Mouse (Mus musculus): ENCODE measurements around the gene Bola2. TPM values are rescaled to one million over a fixed set of nuclear protein-coding genes. Genes with fewer than 3 reads are reported as not detected.
A peak's percentile ranks its signal among the peaks of the same experiment; 100 is the strongest.

Gene Bola2
- total and polyA plus RNA-seq, 3 experiments: 29.1 to 63.7 (median 49.7) TPM

- H3K27ac ChIP-seq: peak within 1 kb of the TSS; percentile 96
- peak within 1 kb of the TSS; percentile 98 for H3K9ac ChIP-seq (ENCODE audit: low read depth, low read length)
- no peaks in the 10 kb centered on the region for H3K27me3 ChIP-seq (ENCODE audit: control insufficient read depth, insufficient read depth, low read length)
- H3K4me3 ChIP-seq: peak within 1 kb of the TSS; percentile 96
- H3K36me3 ChIP-seq (ENCODE audit: control insufficient read depth, insufficient read depth, low read length): no peaks in the 10 kb centered on the region
- under 1% methylated on average over 40 of the region's 40 CpGs for WGBS
- TF ChIP-seq CTCF (IDR thresholded peaks at IDR 0.05) (peak; percentile 93), EP300 (IDR thresholded peaks at IDR 0.05; ENCODE audit: insufficient read depth, low read depth, low read length) (peak; percentile 82; the same call in 1 of the 2 replicates), POLR2A (IDR thresholded peaks at IDR 0.05; ENCODE audit: insufficient read depth, low read depth, low read length) (peak; percentile 55)
- peak; percentile 95 to 96 for DNase-seq
- H3K79me2 ChIP-seq (replicated peaks; ENCODE audit: control insufficient read depth, insufficient read depth, low read length): peaks cover 2% of the 10 kb centered on the region; the same call in 1 of the 2 replicates
- intact Hi-C loops (cut with DNase I): loop anchor here (1.0 to 10.0 kb wide), 3 partner anchors 112 to 301 kb away; partner anchors contain the start of genes Nfatc2ip and Tufm
- peaks cover 6% of the 10 kb centered on the region for H3K4me1 ChIP-seq (ENCODE audit: control insufficient read depth, insufficient read depth, low read length)
These were observed 518 bp downstream of the Bola2 start, which contains the start of gene Slx1b for GRCm38 (mm10) chr7:126695631-126696207. Gene Slx1b (minus strand): TSS chr7:126695784.

- peak overlapping the region; percentile 51; the same call in 1 of the 2 replicates for H3K27ac ChIP-seq
- WGBS: 4% methylated on average over 17 of the region's 17 CpGs
- H3K4me1 ChIP-seq (ENCODE audit: control insufficient read depth, insufficient read depth, low read length): peaks cover 9% of the 10 kb centered on the region
- H3K27me3 ChIP-seq (ENCODE audit: control insufficient read depth, insufficient read depth, low read length): no peaks in the 10 kb centered on the region
- H3K9ac ChIP-seq (ENCODE audit: low read depth, low read length): peak overlapping the region; percentile 78
- H3K79me2 ChIP-seq (replicated peaks; ENCODE audit: control insufficient read depth, insufficient read depth, low read length): peaks cover 2% of the 10 kb centered on the region; the same call in 1 of the 2 replicates
- intact Hi-C loops (cut with DNase I): loop anchor here (5.0 to 10.0 kb wide), 2 partner anchors 209 to 302 kb away; partner anchors contain the start of genes Nfatc2ip and Tufm
- DNase-seq: no peak
- TF ChIP-seq CTCF (IDR thresholded peaks at IDR 0.05) (no peak), EP300 (IDR thresholded peaks at IDR 0.05; ENCODE audit: insufficient read depth, low read depth, low read length) (no peak), POLR2A (IDR thresholded peaks at IDR 0.05; ENCODE audit: insufficient read depth, low read depth, low read length) (no peak)
- peak overlapping the region; percentile 96 for H3K4me3 ChIP-seq
- H3K36me3 ChIP-seq (ENCODE audit: control insufficient read depth, insufficient read depth, low read length): no peaks in the 10 kb centered on the region
These were observed 1.1 kb downstream of the Bola2 start for GRCm38 (mm10) chr7:126696303-126696702.

GRCm38 (mm10) chr7:126696886-126697285 is 1.7 kb downstream of the Bola2 start:
- 69% methylated on average over 3 of the region's 3 CpGs for WGBS
- TF ChIP-seq POLR2A (IDR thresholded peaks at IDR 0.05; ENCODE audit: insufficient read depth, low read depth, low read length) (no peak), EP300 (IDR thresholded peaks at IDR 0.05; ENCODE audit: insufficient read depth, low read depth, low read length) (no peak), CTCF (IDR thresholded peaks at IDR 0.05) (no peak)
- Histone ChIP-seq H3K36me3 (ENCODE audit: control insufficient read depth, insufficient read depth, low read length) (no peaks in the 10 kb centered on the region), H3K27ac (no peak overlapping the region), H3K27me3 (ENCODE audit: control insufficient read depth, insufficient read depth, low read length) (no peaks in the 10 kb centered on the region), H3K79me2 (replicated peaks; ENCODE audit: control insufficient read depth, insufficient read depth, low read length) (peaks cover 2% of the 10 kb centered on the region; the same call in 1 of the 2 replicates), H3K4me3 (no peak overlapping the region), H3K9ac (ENCODE audit: low read depth, low read length) (no peak overlapping the region), H3K4me1 (ENCODE audit: control insufficient read depth, insufficient read depth, low read length) (peaks cover 11% of the 10 kb centered on the region)
- DNase-seq: no peak
- intact Hi-C loops (cut with DNase I): loop anchor here (5.0 to 10.0 kb wide), 2 partner anchors 210 to 302 kb away; partner anchors contain the start of genes Nfatc2ip and Tufm

- peaks cover 11% of the 10 kb centered on the region for H3K4me1 ChIP-seq (ENCODE audit: control insufficient read depth, insufficient read depth, low read length)
- TF ChIP-seq EP300 (IDR thresholded peaks at IDR 0.05; ENCODE audit: insufficient read depth, low read depth, low read length) (no peak), CTCF (IDR thresholded peaks at IDR 0.05) (no peak), POLR2A (IDR thresholded peaks at IDR 0.05; ENCODE audit: insufficient read depth, low read depth, low read length) (no peak)
- H3K4me3 ChIP-seq: no peak overlapping the region
- no peaks in the 10 kb centered on the region for H3K27me3 ChIP-seq (ENCODE audit: control insufficient read depth, insufficient read depth, low read length)
- H3K36me3 ChIP-seq (ENCODE audit: control insufficient read depth, insufficient read depth, low read length): no peaks in the 10 kb centered on the region
- WGBS: 91% methylated on average over 8 of the region's 8 CpGs
- H3K9ac ChIP-seq (ENCODE audit: low read depth, low read length): no peak overlapping the region
- DNase-seq: no peak
- intact Hi-C loops (cut with DNase I): loop anchor here (5.0 to 10.0 kb wide), 2 partner anchors 211 to 303 kb away; partner anchors contain the start of genes Nfatc2ip and Tufm
- no peak overlapping the region for H3K27ac ChIP-seq
- H3K79me2 ChIP-seq (replicated peaks; ENCODE audit: control insufficient read depth, insufficient read depth, low read length): peaks cover 2% of the 10 kb centered on the region; the same call in 1 of the 2 replicates
These were observed 2.6 kb downstream of the Bola2 start for GRCm38 (mm10) chr7:126697838-126698237.

- 73% methylated on average over 25 of the region's 25 CpGs for WGBS
- Histone ChIP-seq H3K79me2 (replicated peaks; ENCODE audit: control insufficient read depth, insufficient read depth, low read length) (peaks cover 2% of the 10 kb centered on the region; the same call in 1 of the 2 replicates), H3K27me3 (ENCODE audit: control insufficient read depth, insufficient read depth, low read length) (peaks cover 3% of the 10 kb centered on the region), H3K36me3 (ENCODE audit: control insufficient read depth, insufficient read depth, low read length) (no peaks in the 10 kb centered on the region), H3K27ac (no peak overlapping the region), H3K4me1 (ENCODE audit: control insufficient read depth, insufficient read depth, low read length) (peaks cover 7% of the 10 kb centered on the region), H3K9ac (ENCODE audit: low read depth, low read length) (no peak overlapping the region), H3K4me3 (no peak overlapping the region)
- intact Hi-C loops (cut with DNase I): no loop called here
- no peak for DNase-seq
- TF ChIP-seq EP300 (IDR thresholded peaks at IDR 0.05; ENCODE audit: insufficient read depth, low read depth, low read length): no peak
- TF ChIP-seq CTCF (IDR thresholded peaks at IDR 0.05): no peak
- no peak for TF ChIP-seq POLR2A (IDR thresholded peaks at IDR 0.05; ENCODE audit: insufficient read depth, low read depth, low read length)
These were observed 5.1 kb downstream of the Bola2 start for GRCm38 (mm10) chr7:126700063-126701015.
